8 mouse cellular contexts compared by ENCODE assay signal in genomic region chr4:40279276-40279900, GRCm38 (mm10). TPM values are rescaled to one million over a fixed set of nuclear protein-coding genes. Genes with fewer than 3 reads are reported as not detected.
DNase-seq lines count a peak whose midpoint lies in the region; ATAC-seq lines count a peak whose summit lies in the region.

Gene Ndufb6, minus strand, starts transcription at chr4:40279421.

- H3K27me3 ChIP-seq in forebrain, embryonic 11.5 days (ENCODE audit: control insufficient read depth, insufficient read depth, low read length) = no peaks in the 10 kb centered on the region
- no peaks in the 10 kb centered on the region for H3K27me3 ChIP-seq in heart, embryonic 16.5 days (ENCODE audit: control insufficient read depth, insufficient read depth, low read length)
- H3K27me3 ChIP-seq in liver, embryonic 15.5 days = no peaks in the 10 kb centered on the region
- no peaks in the 10 kb centered on the region for H3K27me3 ChIP-seq in neural tube, embryonic 12.5 days (replicated peaks)

- peaks cover 6% of the 10 kb centered on the region; the same call in 1 of the 2 replicates for H3K4me1 ChIP-seq in forebrain, embryonic 11.5 days (replicated peaks; ENCODE audit: control insufficient read depth, insufficient read depth, low read length)
- peaks cover 12% of the 10 kb centered on the region for H3K4me1 ChIP-seq in heart, embryonic 16.5 days (ENCODE audit: control insufficient read depth, insufficient read depth, low read length)
- peaks cover 21% of the 10 kb centered on the region for H3K4me1 ChIP-seq in liver, embryonic 15.5 days (replicated peaks)
- peaks cover 12% of the 10 kb centered on the region for H3K4me1 ChIP-seq in neural tube, embryonic 12.5 days

- no peaks in the 10 kb centered on the region; the same call in 1 of the 2 replicates for H3K36me3 ChIP-seq in forebrain, embryonic 11.5 days (ENCODE audit: control insufficient read depth, insufficient read depth, low read length)
- H3K36me3 ChIP-seq in heart, embryonic 16.5 days (ENCODE audit: control insufficient read depth, insufficient read depth) = peaks cover 16% of the 10 kb centered on the region; the same call in 1 of the 2 replicates
- peaks cover 12% of the 10 kb centered on the region; the same call in 1 of the 2 replicates for H3K36me3 ChIP-seq in liver, embryonic 15.5 days (replicated peaks)
- H3K36me3 ChIP-seq in neural tube, embryonic 12.5 days = peaks cover 7% of the 10 kb centered on the region; the same call in 1 of the 2 replicates

- DNase-seq in CD8-positive naive resting alpha-beta T cell, adult 2 months (ENCODE audit: low read depth in 2 of 2, low spot score in 2 of 2) = peak; percentile 86 to 91
- peak; percentile 92 for DNase-seq in c-Kit-positive CD71-negative TER-119-negative erythroid progenitor cells, embryonic 14.5 days (ENCODE audit: low read depth)
- peak; percentile 98 for DNase-seq in forebrain, embryonic 11.5 days (ENCODE audit: low spot score)
- DNase-seq in kidney, postnatal 36 days = peak; percentile 95 to 98
- DNase-seq in telencephalon, adult 2 months (ENCODE audit: low read depth, low spot score) = peak; percentile 90

- H3K4me3 ChIP-seq in forebrain, embryonic 11.5 days (ENCODE audit: low read depth, low read length) = peak within 1 kb of the TSS; percentile 94
- H3K4me3 ChIP-seq in heart, embryonic 16.5 days (ENCODE audit: low read length) = peak within 1 kb of the TSS; percentile 99
- peak within 1 kb of the TSS; percentile 93 for H3K4me3 ChIP-seq in liver, embryonic 15.5 days (replicated peaks)
- peak within 1 kb of the TSS; percentile 90 for H3K4me3 ChIP-seq in neural tube, embryonic 12.5 days

- WGBS in forebrain, embryonic 11.5 days = under 1% methylated on average over 36 of the region's 36 CpGs
- under 1% methylated on average over 36 of the region's 36 CpGs for WGBS in heart, embryonic 16.5 days
- under 1% methylated on average over 36 of the region's 36 CpGs for WGBS in liver, embryonic 15.5 days (ENCODE audit: insufficient replicate concordance)
- WGBS in neural tube, embryonic 12.5 days = under 1% methylated on average over 36 of the region's 36 CpGs

- H3K9me3 ChIP-seq in forebrain, embryonic 11.5 days (ENCODE audit: control insufficient read depth, low read length) = no peaks in the 10 kb centered on the region
- no peaks in the 10 kb centered on the region for H3K9me3 ChIP-seq in heart, embryonic 16.5 days (replicated peaks; ENCODE audit: control insufficient read depth, low read length)
- no peaks in the 10 kb centered on the region for H3K9me3 ChIP-seq in liver, embryonic 15.5 days (replicated peaks)
- no peaks in the 10 kb centered on the region for H3K9me3 ChIP-seq in neural tube, embryonic 12.5 days

- no peak within 1 kb of the TSS; the same call in 1 of the 2 replicates for H3K27ac ChIP-seq in forebrain, embryonic 11.5 days (ENCODE audit: low read depth, low read length)
- peak within 1 kb of the TSS; percentile 93 for H3K27ac ChIP-seq in heart, embryonic 16.5 days (ENCODE audit: low read length)
- peak within 1 kb of the TSS; percentile 78 for H3K27ac ChIP-seq in liver, embryonic 15.5 days (replicated peaks)
- H3K27ac ChIP-seq in neural tube, embryonic 12.5 days = no peak within 1 kb of the TSS

- peak within 1 kb of the TSS; percentile 83 for H3K9ac ChIP-seq in forebrain, embryonic 11.5 days (ENCODE audit: low read length)
- peak within 1 kb of the TSS; percentile 98 for H3K9ac ChIP-seq in heart, embryonic 16.5 days (ENCODE audit: low read length)
- H3K9ac ChIP-seq in liver, embryonic 15.5 days = peak within 1 kb of the TSS; percentile 84
- H3K9ac ChIP-seq in neural tube, embryonic 12.5 days = peak within 1 kb of the TSS; percentile 77

- peak; percentile 98 for ATAC-seq in forebrain, embryonic 11.5 days (replicated peaks; ENCODE audit: low FRiP score)
- peak; percentile 97 for ATAC-seq in heart, embryonic 16.5 days (replicated peaks; ENCODE audit: extremely low read depth, insufficient read depth, low FRiP score)
- peak; percentile 96 for ATAC-seq in liver, embryonic 15.5 days (ENCODE audit: insufficient read depth)
- ATAC-seq in neural tube, embryonic 12.5 days (ENCODE audit: low FRiP score, low read depth) = peak; percentile 95

- peak within 1 kb of the TSS; percentile 95 for H3K4me2 ChIP-seq in forebrain, embryonic 11.5 days (ENCODE audit: low read depth, low read length, severe bottlenecking)
- H3K4me2 ChIP-seq in heart, embryonic 16.5 days (ENCODE audit: low read depth, low read length) = peak within 1 kb of the TSS; percentile 78
- H3K4me2 ChIP-seq in liver, embryonic 15.5 days = peak within 1 kb of the TSS; percentile 92
- peak within 1 kb of the TSS; percentile 95 for H3K4me2 ChIP-seq in neural tube, embryonic 12.5 days (replicated peaks)

RNA-seq across cellular contexts. Expression of gene Ndufb6, which starts in this region (rescaled TPM):
- polyA plus RNA-seq in forebrain, embryonic 11.5 days (2014; fragmentation: Nextera tagmentation; extraction: Ambion mirVana) = 279 and 281 TPM in 2 replicates
- 580 and 597 TPM in 2 replicates for polyA plus RNA-seq in heart, embryonic 16.5 days (2015; fragmentation: Nextera tagmentation; extraction: Ambion mirVana)
- 139 and 155 TPM in 2 replicates for polyA plus RNA-seq in liver, embryonic 15.5 days (2015; fragmentation: Nextera tagmentation; extraction: Ambion mirVana)
- polyA plus RNA-seq in neural tube, embryonic 12.5 days (2016; fragmentation: Nextera tagmentation; extraction: Ambion mirVana) = 287 and 291 TPM in 2 replicates

Comparison
In these comparisons a context has a peak if more than half of its experiments do, and no peak if none do; other contexts are left out.
1. H3K27ac ChIP-seq: peak in heart, embryonic 16.5 days (single experiment) and liver, embryonic 15.5 days (single experiment); none in forebrain, embryonic 11.5 days (single experiment) and neural tube, embryonic 12.5 days (single experiment).
2. Peak in every context shown above with its lines, with median percentiles within 50 percentile points of each other: DNase-seq, ATAC-seq, H3K4me2 ChIP-seq, H3K4me3 ChIP-seq and H3K9ac ChIP-seq.